Mouse (Mus musculus) A20 (cell line): ENCODE data around the gene Npepl1.

Source experiments
- DNase-seq: peaks from one replicate; pipeline ENCODE4 v3.0.0-alpha.2; 2011; ENCODE audit warnings: low read depth, low spot score

Gene Npepl1

DNA sequence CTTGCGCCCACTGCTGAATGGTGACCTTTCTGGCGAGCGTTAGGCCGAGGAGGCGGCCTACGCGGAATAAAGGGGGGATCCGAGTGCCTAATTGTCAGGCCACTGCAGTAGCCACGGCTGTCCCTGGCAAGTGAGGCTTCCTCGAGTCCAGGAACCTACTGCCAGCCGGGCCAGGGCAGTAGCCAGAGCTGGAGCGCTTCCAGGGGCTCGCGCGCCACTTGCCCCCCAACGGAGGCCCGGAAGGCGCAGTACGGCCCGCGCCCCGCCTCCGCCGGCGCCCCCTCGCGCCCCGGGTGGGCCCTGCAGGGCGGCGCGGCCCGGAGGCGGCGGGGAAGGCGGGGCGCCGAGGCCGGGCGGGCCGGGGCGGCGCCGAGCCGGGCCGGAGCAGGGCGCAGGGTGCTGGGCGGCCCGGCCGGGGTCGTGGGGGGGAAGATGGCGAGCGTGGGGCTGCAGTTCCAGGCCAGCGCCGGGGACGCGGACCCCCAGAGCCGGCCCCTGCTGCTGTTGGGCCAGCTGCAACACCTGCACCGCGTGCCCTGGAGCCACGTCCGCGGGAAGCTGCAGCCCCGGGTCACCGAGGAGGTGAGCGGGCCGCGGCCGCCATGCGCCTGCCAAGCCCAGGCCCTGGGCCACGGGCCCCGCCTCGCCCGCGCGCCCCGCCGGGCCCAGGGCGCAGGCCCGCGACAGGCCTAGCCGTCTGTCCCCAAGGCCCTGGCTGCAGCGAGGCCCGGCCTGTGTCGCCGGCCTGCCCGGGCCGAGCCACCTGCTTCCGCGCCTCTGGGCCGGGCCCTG is at the start of gene Npepl1:
Gene Npepl1, plus strand, starts transcription at position 359 of the 792 bp plus-strand sequence.
- DNase-seq: peak; percentile 68

DNA sequence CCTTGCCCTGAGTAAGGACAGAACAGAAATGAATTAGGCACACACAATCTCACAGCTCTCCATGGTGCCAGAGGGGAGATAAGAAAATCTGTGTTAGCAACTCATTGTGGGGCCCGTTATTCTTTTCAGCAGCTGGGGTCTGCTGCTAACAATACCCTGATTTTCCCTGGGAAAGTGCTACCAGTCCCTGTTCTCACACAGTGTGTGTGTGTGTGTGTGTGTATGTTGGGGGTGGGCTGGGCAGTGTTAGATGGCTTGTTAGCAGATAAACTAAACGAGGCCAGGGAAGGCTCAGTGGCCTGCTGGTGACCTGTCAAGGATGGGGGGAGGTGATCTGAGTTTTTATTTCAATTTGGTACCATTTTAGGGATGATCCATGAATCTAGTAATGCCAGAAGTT is 48.9 kb upstream of the Npepl1 start:
- no peak for DNase-seq

DNA sequence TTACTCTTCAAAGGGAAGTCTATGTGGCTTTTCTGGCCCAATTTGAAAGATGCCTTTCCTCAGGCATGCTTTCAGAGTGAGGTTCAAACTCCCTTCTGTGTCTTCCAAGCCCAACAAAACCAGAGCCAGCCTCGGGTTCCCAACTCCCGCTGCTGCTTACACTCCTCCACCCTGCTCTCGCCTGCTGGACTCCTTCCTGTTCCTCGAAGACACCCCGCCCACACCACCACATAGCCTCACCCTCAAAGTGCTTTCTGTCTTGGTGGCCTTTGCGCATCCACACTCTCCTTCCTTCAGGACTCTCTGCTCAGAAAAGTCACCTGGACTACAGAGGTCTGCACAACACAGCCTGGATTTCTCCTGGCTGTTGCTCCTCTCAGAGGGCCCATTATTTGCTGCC is 47.1 kb upstream of the Npepl1 start:
- DNase-seq: no peak

DNA sequence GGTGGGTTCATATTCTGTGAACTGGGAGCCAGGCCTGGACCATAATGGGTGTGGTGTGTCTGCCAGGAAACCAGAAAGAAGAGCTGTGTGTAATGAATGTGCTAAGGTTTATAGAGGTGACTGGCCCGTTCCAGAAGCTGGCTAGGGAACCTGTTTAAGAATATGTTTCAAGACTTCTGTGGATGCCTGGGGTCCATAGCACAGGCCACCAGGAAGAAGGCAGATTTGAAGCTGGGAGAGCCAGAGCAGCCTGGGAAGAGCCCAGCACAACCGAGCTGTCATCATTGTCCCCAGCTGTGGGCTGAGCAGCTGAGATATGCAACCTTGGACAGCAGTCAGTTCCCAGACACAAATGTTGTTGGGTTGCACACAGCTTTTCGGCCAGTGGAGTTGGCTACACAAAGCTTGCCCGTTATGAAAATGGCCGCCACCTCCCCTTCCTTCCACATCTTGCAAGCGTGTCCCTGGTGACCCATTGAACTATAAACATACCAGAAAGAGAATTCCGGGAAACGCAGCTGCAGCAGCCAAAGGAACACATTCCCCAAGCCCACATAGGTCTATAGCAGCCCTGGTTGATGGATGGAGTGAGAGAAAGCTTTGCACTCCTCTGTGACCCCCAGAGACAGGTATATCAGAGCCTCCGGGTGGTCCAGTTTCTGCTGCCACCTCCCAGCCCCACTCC is 46.5 kb upstream of the Npepl1 start:
- no peak for DNase-seq

DNA sequence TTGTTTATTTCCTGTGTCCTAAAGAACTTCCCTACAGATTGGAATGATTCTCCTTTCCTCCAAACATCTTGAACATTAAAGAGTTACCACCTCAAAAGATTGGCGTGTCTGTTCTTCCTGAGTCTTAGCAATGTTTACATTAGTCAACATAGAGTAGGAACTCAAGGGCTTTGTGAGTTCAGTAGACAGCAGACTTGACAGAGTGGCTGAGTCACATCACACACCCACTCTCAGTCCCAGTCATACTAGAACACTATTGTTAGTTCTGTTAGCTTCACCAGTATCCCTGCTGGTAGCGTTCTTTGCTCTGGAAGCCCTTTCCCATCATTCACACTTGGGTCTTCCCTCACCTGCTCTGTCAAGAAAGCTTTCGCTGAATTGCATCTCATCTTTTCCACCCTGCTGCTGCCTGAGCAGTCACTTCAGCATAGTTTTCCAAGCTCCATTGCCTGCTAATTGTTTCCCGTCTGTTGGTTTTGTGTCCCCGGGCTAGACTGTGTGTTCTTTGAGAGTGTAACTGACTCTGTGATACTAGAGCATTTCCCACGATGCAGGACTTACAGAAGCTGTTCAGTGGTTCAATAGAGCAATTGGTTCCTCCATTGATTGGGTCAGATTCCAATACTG is 42.2 kb upstream of the Npepl1 start:
- DNase-seq: no peak

DNA sequence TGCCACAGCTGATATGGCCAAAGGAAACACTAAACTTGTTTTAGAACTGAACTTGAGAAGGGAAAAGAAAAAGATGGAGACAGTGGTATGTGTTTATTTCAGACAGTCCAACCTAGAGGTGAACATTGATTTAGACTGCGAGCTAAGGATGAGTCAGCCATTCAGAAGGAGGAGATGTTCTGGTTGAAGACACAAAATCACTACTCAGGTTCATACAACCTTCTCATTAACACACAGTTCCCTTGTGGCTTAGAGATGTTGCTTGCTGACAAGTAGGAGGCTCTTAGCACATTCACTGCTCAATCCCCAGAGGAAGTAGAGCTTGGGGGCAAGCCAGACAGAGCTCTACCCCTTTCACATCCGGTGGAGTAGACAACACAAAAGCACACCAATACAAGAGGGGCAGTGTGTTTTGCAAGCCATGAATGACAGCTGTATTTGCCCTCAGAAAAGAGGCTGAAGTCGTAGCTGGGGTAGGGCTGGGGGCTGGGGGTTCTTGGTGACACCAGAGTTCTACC is 40.6 kb upstream of the Npepl1 start:
- DNase-seq: peak; percentile 22

GRCm38 (mm10) chr2:174071406-174071805 is 38.7 kb upstream of the Npepl1 start:
- no peak for DNase-seq

- no peak for DNase-seq
Observed at GRCm38 (mm10) chr2:174073156-174073790, 36.9 kb upstream of the Npepl1 start.

- DNase-seq: no peak
Observed at GRCm38 (mm10) chr2:174074621-174075020, 35.5 kb upstream of the Npepl1 start.

DNA sequence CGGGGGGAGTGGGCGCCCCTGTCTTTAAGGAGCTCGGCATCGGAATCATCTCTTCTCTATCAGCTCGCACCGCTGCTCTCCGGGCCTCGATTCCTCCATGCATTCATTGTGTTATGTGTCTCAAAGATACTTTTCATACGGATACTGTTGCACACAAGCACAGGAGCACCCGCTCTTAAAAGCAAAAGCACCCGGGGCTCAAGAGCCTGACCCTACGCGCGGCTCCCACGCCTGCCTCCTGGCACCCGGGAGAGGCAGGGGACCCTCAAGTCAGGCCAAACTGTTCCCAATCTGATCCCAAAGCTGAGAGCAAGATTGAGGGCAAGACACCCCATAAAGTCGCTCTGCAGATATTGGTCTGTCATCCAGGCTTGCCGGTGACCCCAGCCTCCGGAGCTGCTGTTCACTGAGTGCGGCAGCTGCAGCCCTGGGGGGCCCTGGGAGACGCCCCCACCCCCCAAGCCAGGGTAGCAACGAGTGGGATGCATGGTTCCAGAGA is 35.0 kb upstream of the Npepl1 start:
- no peak for DNase-seq

- DNase-seq: peak; percentile 92
Observed at GRCm38 (mm10) chr2:174075673-174076432, 34.3 kb upstream of the Npepl1 start, which contains the start of gene Stx16. Gene Stx16 (plus strand): TSS chr2:174076308.

GRCm38 (mm10) chr2:174076433-174076824 is 33.7 kb upstream of the Npepl1 start:
- DNase-seq: no peak

DNA sequence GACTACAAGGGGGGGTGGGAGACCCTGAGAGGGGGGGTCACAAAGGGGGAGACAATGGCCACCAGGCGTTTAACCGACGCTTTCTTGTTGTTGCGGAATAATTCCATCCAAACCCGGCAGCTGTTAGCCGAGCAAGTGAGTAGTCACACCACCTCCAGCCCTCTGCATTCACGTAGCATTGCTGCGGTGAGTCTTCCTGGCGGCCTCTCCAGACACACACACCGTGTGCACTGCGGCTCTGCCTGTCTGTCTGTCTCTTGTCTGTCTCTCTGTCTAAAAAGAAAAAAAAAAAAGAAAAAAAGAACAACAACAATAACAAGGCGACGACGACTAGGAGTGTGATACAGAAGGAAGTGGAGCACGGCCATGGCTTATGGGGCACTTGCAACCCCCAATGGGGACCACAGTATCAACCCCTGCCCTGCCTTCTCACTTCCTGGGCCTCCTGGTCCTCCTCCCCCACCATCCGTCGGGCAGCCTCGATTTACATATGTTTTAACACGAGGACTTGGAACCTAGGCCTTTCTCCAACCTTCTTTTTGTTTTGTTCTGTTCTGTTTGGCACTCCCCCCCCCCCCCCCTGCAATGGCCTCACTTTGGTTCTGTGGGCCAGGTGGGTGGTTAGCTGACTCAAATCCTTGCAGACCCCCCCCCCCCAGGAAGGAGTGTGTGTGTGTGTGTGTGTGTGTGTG is 33.0 kb upstream of the Npepl1 start:
- peak; percentile 91 for DNase-seq

DNA sequence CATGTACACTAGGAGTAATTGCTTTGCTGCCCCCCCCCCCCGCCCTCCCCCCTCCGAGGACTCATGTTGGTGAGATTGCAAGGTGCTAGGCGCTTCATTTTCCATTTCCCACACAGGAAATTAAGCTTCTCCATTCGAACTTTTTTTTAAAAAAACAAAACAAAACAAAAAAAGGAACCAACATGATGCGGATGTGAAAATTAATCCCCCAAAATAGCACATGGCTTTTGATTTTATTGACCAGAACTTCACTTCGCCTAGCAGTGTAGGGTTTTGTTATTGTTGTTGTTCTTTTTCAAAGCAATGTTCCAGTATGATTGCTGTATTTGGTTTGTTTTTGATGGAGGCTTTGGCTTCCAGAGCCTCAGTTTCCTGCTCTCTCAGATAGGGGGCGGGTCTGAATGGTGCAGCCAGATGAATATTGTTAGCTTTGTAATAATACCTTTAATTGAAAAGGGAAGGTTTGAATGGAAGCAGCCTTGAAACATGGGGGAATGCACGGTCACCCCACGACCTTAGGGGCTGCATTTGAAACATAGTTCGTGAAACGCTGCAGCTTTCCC is 32.3 kb upstream of the Npepl1 start:
- peak; percentile 62 for DNase-seq

DNA sequence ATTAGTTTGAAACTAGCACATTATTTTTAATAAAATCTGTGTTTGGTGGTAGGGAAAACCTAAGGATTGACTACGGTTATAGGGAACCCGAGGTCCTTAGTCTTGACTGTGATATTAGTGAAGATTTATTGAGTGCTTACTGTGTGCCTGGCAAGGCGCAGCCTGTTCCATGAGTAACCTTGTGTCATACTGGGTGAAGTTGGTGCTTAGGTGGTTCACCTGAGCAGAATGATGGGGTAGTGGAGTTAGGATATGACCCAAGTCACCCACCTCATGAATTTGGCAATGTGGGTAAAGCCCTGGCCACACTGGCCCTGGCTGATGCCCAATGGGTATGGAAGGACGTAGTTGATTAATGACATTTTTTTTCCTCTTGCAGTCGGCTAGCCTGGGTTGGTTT is 28.3 kb upstream of the Npepl1 start:
- no peak for DNase-seq

DNA sequence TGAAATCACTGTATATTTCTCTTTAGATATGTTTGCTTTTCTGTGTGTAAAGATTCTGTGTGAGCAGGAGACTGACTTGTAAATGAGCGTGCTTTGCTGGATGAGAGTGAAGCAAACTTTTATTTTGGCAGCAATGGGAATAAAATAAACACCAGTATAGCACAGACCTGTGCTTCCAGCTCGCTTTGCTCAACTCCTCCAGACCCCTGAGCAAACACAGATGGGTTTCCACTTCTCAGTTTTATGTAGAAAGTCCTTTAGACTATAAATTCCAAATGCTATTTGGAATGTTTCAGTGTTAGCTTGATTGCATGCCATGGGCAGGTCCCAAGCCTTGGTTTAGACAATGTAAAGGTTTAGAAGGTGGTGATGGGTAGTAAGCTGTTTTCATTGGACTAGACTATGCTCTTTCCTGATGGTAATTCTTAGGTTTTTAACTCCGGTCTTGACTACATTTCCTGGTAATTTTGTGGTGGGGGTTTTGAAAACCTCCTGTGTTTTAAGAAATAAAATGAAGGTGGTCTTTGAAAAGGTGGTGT is 27.7 kb upstream of the Npepl1 start:
- DNase-seq: no peak

DNA sequence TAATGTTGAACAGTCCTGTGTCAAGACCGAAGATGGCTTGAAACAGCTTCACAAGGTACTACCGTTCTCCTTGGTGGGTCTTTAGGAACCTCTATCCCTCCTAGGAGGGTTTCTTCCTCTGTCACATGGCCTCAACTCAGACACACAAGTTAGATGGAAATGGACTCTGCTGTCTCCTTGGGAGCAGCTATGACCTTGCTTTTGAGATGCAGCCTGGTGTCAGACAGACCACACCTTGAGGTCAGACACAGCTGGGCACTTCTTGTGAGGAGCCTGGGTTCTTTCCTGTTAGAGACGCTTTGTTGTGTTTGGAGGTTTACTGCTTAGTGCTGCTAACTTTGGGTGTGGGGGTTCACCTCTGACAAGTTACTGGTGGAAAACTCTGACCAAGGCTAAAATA is 15.1 kb upstream of the Npepl1 start:
- no peak for DNase-seq

- DNase-seq: no peak
Observed at GRCm38 (mm10) chr2:174102399-174102798, 7.8 kb upstream of the Npepl1 start.

DNA sequence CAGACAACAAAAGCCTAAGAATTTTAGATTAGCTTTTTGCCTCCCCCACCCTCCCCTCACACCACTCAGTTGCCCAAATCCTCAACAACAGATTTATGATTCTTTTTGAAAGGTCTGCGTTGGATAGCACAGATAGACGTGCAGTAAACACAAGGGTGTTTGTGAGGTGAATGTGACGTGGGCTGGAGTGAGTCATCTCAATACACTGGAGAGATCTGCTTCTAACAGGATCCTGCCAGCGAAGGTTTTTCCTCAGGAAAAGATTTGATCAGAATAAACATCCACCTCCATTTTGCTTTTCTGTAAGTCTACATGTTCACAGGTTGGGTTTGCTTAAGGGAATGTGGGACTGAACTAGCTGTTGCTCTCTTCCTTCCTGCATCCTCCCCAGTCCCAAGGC is 6.6 kb upstream of the Npepl1 start:
- DNase-seq: no peak

DNA sequence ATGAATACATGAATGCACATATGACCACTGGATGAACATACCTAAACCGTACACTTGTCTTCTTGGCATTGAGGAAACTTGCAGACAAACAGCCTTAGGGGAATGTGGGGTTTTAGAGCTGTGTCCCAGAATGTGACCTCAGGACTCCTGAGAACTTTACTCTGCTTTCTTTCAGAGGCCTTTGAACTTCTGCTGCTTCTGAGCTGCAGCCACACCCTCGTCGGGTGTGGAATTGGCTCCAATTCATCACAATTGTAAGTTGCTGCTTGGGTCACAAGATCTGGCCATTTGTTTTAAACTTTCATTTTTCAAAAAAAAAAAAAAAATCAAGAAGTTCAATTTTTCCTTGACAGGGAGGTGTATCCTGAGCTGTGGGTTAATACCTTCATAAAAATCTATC is 2.8 kb upstream of the Npepl1 start:
- no peak for DNase-seq
